Comparison of ENCODE assay signal across 22 mouse cellular contexts in the genomic region with DNA sequence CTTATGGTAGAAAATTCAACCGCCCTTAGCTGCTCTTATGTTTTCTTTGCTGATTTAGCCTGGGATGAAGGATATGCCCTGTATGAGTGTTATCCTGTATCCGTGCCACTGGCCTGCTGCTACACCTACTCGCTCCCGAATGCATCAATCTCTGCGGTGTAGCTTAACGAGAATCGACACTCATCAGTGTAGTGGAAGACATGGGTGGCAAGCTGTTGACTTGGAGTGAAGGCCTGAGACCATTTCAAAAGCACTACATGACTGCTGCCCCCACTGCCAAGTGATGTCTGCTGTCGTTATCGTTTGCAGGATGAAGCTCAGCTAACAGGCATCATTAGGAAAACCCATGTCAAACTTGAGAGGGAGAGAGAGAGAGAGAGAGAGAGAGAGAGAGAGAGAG.
"Had no signal": no experiment of that assay in that cellular context is flagged by ENCODE, and none has a peak within 500 bp of the region (broad histone marks: within the 10 kb centered on the region; RNA-seq: fewer than 3 reads in every experiment).

No protein-coding gene starts in this region.

- H3K4me1 ChIP-seq: liver, embryonic 13.5 days; midbrain, embryonic 12.5 days had no signal

- H3K4me3 ChIP-seq: layer of hippocampus, adult 2 months; limb, embryonic 13.5 days; liver, embryonic 13.5 days; midbrain, embryonic 12.5 days; midbrain, embryonic 15.5 days; myocyte; neural tube, embryonic 13.5 days had no signal

- H3K36me3 ChIP-seq: limb, embryonic 13.5 days; liver, embryonic 13.5 days; midbrain, embryonic 12.5 days; midbrain, embryonic 15.5 days; neural tube, embryonic 13.5 days had no signal

- ATAC-seq: intestine, postnatal 0 days; lung, postnatal 0 days; midbrain, embryonic 15.5 days had no signal

- H3K4me2 ChIP-seq: limb, embryonic 13.5 days; liver, embryonic 13.5 days; lung, embryonic 14.5 days; midbrain, embryonic 12.5 days; midbrain, embryonic 15.5 days; neural tube, embryonic 13.5 days had no signal

- H3K9me3 ChIP-seq: limb, embryonic 13.5 days; liver, embryonic 13.5 days; midbrain, embryonic 12.5 days; midbrain, embryonic 15.5 days; neural tube, embryonic 13.5 days had no signal

- DNase-seq: kidney, adult 2 months; kidney, postnatal 25 days; layer of hippocampus, adult 9-11 months; liver; liver, embryonic 13.5 days; lung, embryonic 14.5 days; right cerebral cortex, adult 18-20 months; right cerebral cortex, postnatal 14 days; right cerebral cortex, postnatal 4 days; thymus, adult 2 months; thymus, postnatal 25 days had no signal

- H3K27me3 ChIP-seq: limb, embryonic 13.5 days; liver, embryonic 13.5 days; midbrain, embryonic 12.5 days; midbrain, embryonic 15.5 days; neural tube, embryonic 13.5 days had no signal

- H3K27ac ChIP-seq: kidney, postnatal 0 days; layer of hippocampus, adult 2 months; limb, embryonic 13.5 days; liver, embryonic 13.5 days; macrophage; midbrain, embryonic 12.5 days; midbrain, embryonic 15.5 days; neural tube, embryonic 13.5 days; stomach, postnatal 0 days had no signal

- H3K9ac ChIP-seq: limb, embryonic 13.5 days; liver, embryonic 13.5 days; lung, embryonic 14.5 days; midbrain, embryonic 12.5 days; midbrain, embryonic 15.5 days; neural tube, embryonic 13.5 days had no signal
